Mouse (Mus musculus): ENCODE results near the gene Gm10490.

DNA sequence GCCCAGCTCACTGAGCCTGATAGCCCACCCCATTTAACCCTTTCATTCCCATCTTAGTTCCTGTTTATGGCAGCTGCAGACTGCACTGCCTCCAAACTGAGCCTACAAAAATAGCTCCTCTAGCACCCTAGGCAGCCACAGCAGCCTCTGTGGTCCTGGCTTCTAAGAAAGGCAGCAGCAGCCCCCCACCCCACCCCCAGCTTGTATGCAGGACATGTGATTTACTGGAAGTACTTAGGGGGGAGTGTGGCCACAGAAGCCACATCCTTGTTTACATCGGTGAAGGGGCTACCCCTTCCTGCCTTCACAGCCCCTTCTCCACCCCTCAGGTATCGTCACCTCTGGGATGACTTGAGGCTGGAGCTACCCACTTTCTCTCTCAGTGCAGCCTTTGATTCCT lies 44.0 kb upstream of the Gm10490 start:
- TF ChIP-seq POLR2A (IDR thresholded peaks at IDR 0.05; ENCODE audit: insufficient read length, low read depth) (no peak), E2F4 (IDR thresholded peaks at IDR 0.05; ENCODE audit: insufficient read depth) (no peak), CEBPB (IDR thresholded peaks at IDR 0.05; ENCODE audit: insufficient read depth, poor library complexity, severe bottlenecking) (no peak), MAX (IDR thresholded peaks at IDR 0.05; ENCODE audit: low read depth) (no peak), USF1 (IDR thresholded peaks at IDR 0.05; ENCODE audit: low read depth) (no peak), TCF12 (IDR thresholded peaks at IDR 0.05; ENCODE audit: insufficient read depth, poor library complexity, severe bottlenecking) (no peak), MYOG (IDR thresholded peaks at IDR 0.05; ENCODE audit: control insufficient read depth in 1 of 3, insufficient read depth in 1 of 3, insufficient read length in 2 of 3, low read depth in 2 of 3) (no peak), POLR2AphosphoS2 (IDR thresholded peaks at IDR 0.05; ENCODE audit: insufficient read length, low read depth) (no peak), REST (IDR thresholded peaks at IDR 0.05; ENCODE audit: insufficient read depth, insufficient read length) (no peak), SRF (IDR thresholded peaks at IDR 0.05; ENCODE audit: control insufficient read depth, insufficient read length, low read depth) (no peak), MYOD1 (IDR thresholded peaks at IDR 0.05; ENCODE audit: control insufficient read depth in 1 of 3, insufficient read length in 2 of 3, low read depth in 2 of 3) (no peak), TCF3 (IDR thresholded peaks at IDR 0.05; ENCODE audit: insufficient read length, low read depth) (no peak)
